Mouse (Mus musculus): Measurements from ENCODE around the gene Gm28845. TPM values are rescaled to one million over a fixed set of nuclear protein-coding genes. Genes with fewer than 3 reads are reported as not detected.

Gm28845 gene
- total and polyA plus RNA-seq, 2 experiments from 2014 or later, result 0.64 to 2.6 TPM

GRCm38 (mm10) chr1:65122574-65123372, 3.4 kb upstream of the Gm28845 start, which contains the start of gene D630023F18Rik:
Gene D630023F18Rik (minus strand): TSS chr1:65123214.
- DNase-seq (ENCODE audit: low spot score) (peak; percentile 63), ATAC-seq (peak; percentile 69; the same call in 1 of the 2 replicates)
- H3K9ac ChIP-seq (replicated peaks; ENCODE audit: low read length), result peak within 1 kb of the TSS; percentile 38; the same call in 1 of the 2 replicates
- H3K4me3 ChIP-seq (ENCODE audit: low read length), result peak within 1 kb of the TSS; percentile 39
- H3K4me1 ChIP-seq (ENCODE audit: insufficient read depth, low read length), result no peaks in the 10 kb centered on the region
- H3K36me3 ChIP-seq (ENCODE audit: insufficient read depth, low read length), result no peaks in the 10 kb centered on the region
- peak within 1 kb of the TSS; percentile 55 for H3K4me2 ChIP-seq (ENCODE audit: low read depth, low read length)
- H3K9me3 ChIP-seq (ENCODE audit: low read length), result no peaks in the 10 kb centered on the region
- 16% methylated on average over 9 of the region's 9 CpGs for WGBS
- H3K27ac ChIP-seq, result no peak within 1 kb of the TSS
- H3K27me3 ChIP-seq (ENCODE audit: insufficient read depth, low read length), result no peaks in the 10 kb centered on the region
- no peak for TF ChIP-seq CTCF (IDR thresholded peaks at IDR 0.05; ENCODE audit: low read depth)

DNA sequence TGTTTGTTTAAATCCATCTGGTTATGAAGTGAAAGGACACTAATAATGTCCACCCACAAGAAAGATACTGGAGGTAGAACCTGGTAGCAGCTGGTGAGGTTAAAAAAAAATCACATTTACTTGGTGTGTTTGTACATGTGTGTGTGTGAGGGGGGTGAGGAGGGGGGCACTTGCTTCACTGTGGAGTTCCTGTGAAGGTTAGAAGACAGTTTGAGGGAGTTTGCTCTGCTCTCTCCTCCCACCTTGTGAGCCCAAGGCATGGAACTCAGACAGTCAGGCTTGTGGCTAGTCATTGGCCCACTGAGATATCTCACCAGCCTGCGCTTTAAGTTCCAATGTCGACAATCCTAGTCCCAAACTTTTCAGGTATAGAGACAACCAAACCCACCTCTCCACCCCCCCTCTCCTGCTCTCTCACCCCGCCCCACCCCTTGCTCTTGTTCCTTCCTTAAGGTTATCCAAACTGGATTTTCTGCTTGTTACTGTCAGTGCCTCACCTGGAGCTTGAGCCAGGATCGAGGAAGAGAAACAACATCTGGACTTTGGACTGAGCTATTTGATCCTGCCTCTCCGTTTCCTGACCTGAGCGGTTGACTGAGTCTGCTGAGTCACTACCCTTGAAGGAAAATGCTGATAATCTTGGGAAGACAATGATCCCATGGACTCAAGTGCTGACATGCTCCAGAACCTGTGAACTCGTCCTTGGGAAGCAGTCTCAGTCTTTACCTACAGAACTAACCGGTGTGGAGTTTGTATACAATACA, 1.0 kb downstream of the Gm28845 start:
- no peaks in the 10 kb centered on the region for H3K4me1 ChIP-seq (ENCODE audit: insufficient read depth, low read length)
- H3K4me3 ChIP-seq (ENCODE audit: low read length), result no peak overlapping the region
- no peak overlapping the region for H3K27ac ChIP-seq
- 79% methylated on average over 8 of the region's 8 CpGs for WGBS
- no peak overlapping the region for H3K4me2 ChIP-seq (ENCODE audit: low read depth, low read length)
- H3K27me3 ChIP-seq (ENCODE audit: insufficient read depth, low read length), result no peaks in the 10 kb centered on the region
- DNase-seq (ENCODE audit: low spot score) (no peak), ATAC-seq (no peak)
- H3K9ac ChIP-seq (replicated peaks; ENCODE audit: low read length), result no peak overlapping the region
- no peak for TF ChIP-seq CTCF (IDR thresholded peaks at IDR 0.05; ENCODE audit: low read depth)
- no peaks in the 10 kb centered on the region for H3K36me3 ChIP-seq (ENCODE audit: insufficient read depth, low read length)
- no peaks in the 10 kb centered on the region for H3K9me3 ChIP-seq (ENCODE audit: low read length)

DNA sequence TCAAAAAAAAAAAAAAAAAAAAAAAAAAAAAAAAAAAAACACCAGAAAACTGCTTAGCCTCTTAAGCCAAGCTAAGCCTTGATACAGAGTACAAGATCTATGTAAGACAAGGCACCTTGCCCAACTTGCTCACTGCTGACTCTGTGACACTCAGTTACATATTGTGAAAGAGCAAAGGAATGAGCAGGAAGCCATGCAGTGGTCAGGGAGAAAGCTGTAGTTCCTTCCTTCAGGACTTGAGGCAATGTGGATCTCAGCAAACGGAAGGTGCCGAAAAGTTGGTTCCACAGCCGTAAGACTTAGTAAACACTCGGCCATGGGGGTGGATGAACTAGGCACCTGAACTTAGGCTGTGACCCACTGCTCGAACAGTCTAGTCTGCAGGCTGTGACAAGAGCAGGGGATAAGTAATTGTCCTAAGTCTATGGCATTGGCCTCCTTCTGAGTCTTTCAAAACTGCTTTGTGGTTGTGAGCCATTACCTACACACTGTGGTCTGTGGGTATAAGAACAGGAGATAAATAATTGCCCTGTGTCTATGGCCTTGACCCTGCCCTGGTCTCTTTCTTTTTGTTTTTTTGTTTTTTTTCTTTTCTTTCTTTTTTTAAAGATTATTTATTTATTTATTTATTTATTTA, 5.7 kb downstream of the Gm28845 start:
- Histone ChIP-seq H3K27ac (no peak overlapping the region), H3K27me3 (ENCODE audit: insufficient read depth, low read length) (no peaks in the 10 kb centered on the region), H3K4me1 (ENCODE audit: insufficient read depth, low read length) (no peaks in the 10 kb centered on the region), H3K9me3 (ENCODE audit: low read length) (no peaks in the 10 kb centered on the region), H3K36me3 (ENCODE audit: insufficient read depth, low read length) (no peaks in the 10 kb centered on the region), H3K4me2 (ENCODE audit: low read depth, low read length) (no peak overlapping the region), H3K4me3 (ENCODE audit: low read length) (no peak overlapping the region), H3K9ac (replicated peaks; ENCODE audit: low read length) (no peak overlapping the region)
- DNase-seq (ENCODE audit: low spot score) (no peak), ATAC-seq (no peak)
- 94% methylated on average over 5 of the region's 5 CpGs for WGBS
- no peak for TF ChIP-seq CTCF (IDR thresholded peaks at IDR 0.05; ENCODE audit: low read depth)

DNA sequence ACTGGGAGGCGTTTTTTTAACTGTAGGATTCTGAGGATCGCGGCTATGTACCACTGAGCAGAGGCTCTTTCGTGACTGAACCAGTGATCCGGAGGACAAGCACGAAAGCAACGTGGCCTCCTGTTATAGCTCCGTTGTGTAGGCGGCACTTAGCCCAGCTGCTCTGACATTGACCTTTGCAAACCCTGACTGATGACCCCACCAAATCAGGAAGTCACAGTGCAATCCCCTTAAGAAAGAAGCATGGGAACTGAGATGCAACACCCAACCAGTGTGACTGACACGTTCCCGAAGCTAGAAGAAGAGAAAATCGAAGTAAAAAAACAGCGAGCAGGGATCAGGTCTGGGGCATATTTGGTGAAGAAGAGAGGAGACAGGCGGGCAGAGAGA, 6.6 kb downstream of the Gm28845 start:
- ATAC-seq (0 out of 2 replicates have a peak, but pooled peaks have one; percentile 16), DNase-seq (ENCODE audit: low spot score) (no peak)
- Histone ChIP-seq H3K27ac (0 out of 2 replicates have a peak overlapping the region, but pooled peaks have one; percentile 1), H3K9me3 (ENCODE audit: low read length) (no peaks in the 10 kb centered on the region), H3K4me1 (ENCODE audit: insufficient read depth, low read length) (no peaks in the 10 kb centered on the region), H3K4me3 (ENCODE audit: low read length) (0 out of 2 replicates have a peak overlapping the region, but pooled peaks have one; percentile 11), H3K9ac (replicated peaks; ENCODE audit: low read length) (peak overlapping the region; percentile 35; the same call in 1 of the 2 replicates), H3K27me3 (ENCODE audit: insufficient read depth, low read length) (no peaks in the 10 kb centered on the region), H3K4me2 (ENCODE audit: low read depth, low read length) (peak overlapping the region; percentile 48), H3K36me3 (ENCODE audit: insufficient read depth, low read length) (no peaks in the 10 kb centered on the region)
- WGBS, result 44% methylated on average over 14 of the region's 14 CpGs
- TF ChIP-seq CTCF (IDR thresholded peaks at IDR 0.05; ENCODE audit: low read depth), result no peak

- ATAC-seq (peak; percentile 90), DNase-seq (ENCODE audit: low spot score) (peak; percentile 92)
- H3K4me1 ChIP-seq (ENCODE audit: insufficient read depth, low read length), result no peaks in the 10 kb centered on the region
- 0 out of 2 replicates have a peak overlapping the region, but pooled peaks have one; percentile 11 for H3K4me3 ChIP-seq (ENCODE audit: low read length)
- peak overlapping the region; percentile 35; the same call in 1 of the 2 replicates for H3K9ac ChIP-seq (replicated peaks; ENCODE audit: low read length)
- H3K36me3 ChIP-seq (ENCODE audit: insufficient read depth, low read length), result no peaks in the 10 kb centered on the region
- H3K27ac ChIP-seq, result 0 out of 2 replicates have a peak overlapping the region, but pooled peaks have one; percentile 1
- peak overlapping the region; percentile 48 for H3K4me2 ChIP-seq (ENCODE audit: low read depth, low read length)
- TF ChIP-seq CTCF (IDR thresholded peaks at IDR 0.05; ENCODE audit: low read depth), result peak; percentile 93
- H3K9me3 ChIP-seq (ENCODE audit: low read length), result no peaks in the 10 kb centered on the region
- 10% methylated on average over 8 of the region's 8 CpGs for WGBS
- no peaks in the 10 kb centered on the region for H3K27me3 ChIP-seq (ENCODE audit: insufficient read depth, low read length)
These were observed 7.1 kb downstream of the Gm28845 start for GRCm38 (mm10) chr1:65112031-65112806.

All from hindbrain, postnatal 0 days (tissue).